Mouse (Mus musculus) neural tube, embryonic 14.5 days (tissue): ENCODE data around the gene Maml3. TPM values are rescaled to one million over a fixed set of nuclear protein-coding genes. Genes with fewer than 3 reads are reported as not detected.

ENCODE experiments used
- ATAC-seq: fragments of 200-750 bp; cut with Nextera tagmentation; 2 replicates; pipeline ENCODE4 v1.8.0; 2017; ENCODE audit warnings: low read depth, mild to moderate bottlenecking, moderate TSS enrichment, moderate library complexity
- H3K27ac ChIP-seq: fragments of 300-500 bp; sonication (generic); 2 replicates; pipeline ENCODE4 v1.5.1; 2014; ENCODE audit warnings: low read depth, mild to moderate bottlenecking, control low read depth, low read length, moderate library complexity, mixed read lengths
- H3K27me3 ChIP-seq: fragments of 300-500 bp; sonication (generic); 2 replicates; pipeline ENCODE4 v1.6.1; 2014; ENCODE audit warnings: low read length; ENCODE audit not compliant: control insufficient read depth, insufficient read depth
- H3K36me3 ChIP-seq: fragments of 300-500 bp; sonication (generic); 2 replicates; pipeline ENCODE4 v1.6.1; 2014; ENCODE audit warnings: low read length, mixed read lengths; ENCODE audit not compliant: control insufficient read depth, insufficient read depth
- H3K4me1 ChIP-seq: fragments of 300-500 bp; sonication (generic); 2 replicates; pipeline ENCODE4 v1.6.1; 2014; ENCODE audit warnings: low read length; ENCODE audit not compliant: control insufficient read depth, insufficient read depth
- H3K4me2 ChIP-seq: fragments of 300-500 bp; sonication (generic); 2 replicates; pipeline ENCODE4 v1.6.1; 2014; ENCODE audit warnings: mild to moderate bottlenecking, low read depth, low read length, control low read depth
- H3K4me3 ChIP-seq: fragments of 300-500 bp; sonication (generic); 2 replicates; pipeline ENCODE4 v1.5.1; 2014; ENCODE audit warnings: low read depth, low read length, control low read depth, mixed read lengths
- H3K9ac ChIP-seq: fragments of 300-500 bp; sonication (generic); replicated peaks from 2 replicates; pipeline ENCODE4 v1.6.1; 2014; ENCODE audit warnings: low read depth, mild to moderate bottlenecking, control low read depth, low read length, mixed read lengths
- H3K9me3 ChIP-seq: fragments of 300-500 bp; sonication (generic); 2 replicates; pipeline ENCODE4 v1.6.1; 2016; ENCODE audit warnings: low read length; ENCODE audit not compliant: control insufficient read depth
- WGBS: fragments of 180-500 bp; shearing (Covaris S2); extraction: QIAGEN DNeasy Blood & Tissue Kit; methylation state at CpG from one replicate; pipeline ENCODE4 v1.1.7; 2014; 5-methylcytosine and 5-hydroxymethylcytosine counted together
- polyA plus RNA-seq: library from polyadenylated mRNA; unstranded; fragments of >200 nt; fragmentation: Nextera tagmentation; extraction: Ambion mirVana; gene quantifications from 2 replicates; pipeline ENCODE4 v1.2.1, GENCODE M21; 2014

Maml3 gene
- polyA plus RNA-seq, 1 experiment from 2014 or later = 8.2 TPM

DNA sequence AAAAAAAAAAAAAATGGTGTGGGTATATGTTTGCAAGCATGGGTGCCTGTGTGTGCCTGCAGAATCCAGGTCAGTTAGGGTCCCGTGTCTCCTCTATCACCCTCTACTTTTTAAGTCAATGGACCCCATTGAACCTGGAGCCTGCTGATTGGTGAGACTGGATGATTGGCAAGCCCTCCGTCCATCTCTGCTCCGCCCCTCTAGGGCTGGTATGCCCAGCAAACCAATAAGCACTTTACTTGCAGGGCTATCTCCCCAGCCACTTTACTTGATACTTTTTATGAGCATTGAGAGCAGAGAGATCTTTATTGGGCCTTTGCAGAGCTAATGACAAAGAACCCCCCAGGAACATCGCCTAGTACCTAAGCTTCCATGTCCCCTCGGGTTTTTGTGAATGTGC, 390.4 kb downstream of the Maml3 start:
- Histone ChIP-seq H3K27ac (no peak overlapping the region), H3K4me2 (no peak overlapping the region), H3K4me3 (no peak overlapping the region), H3K4me1 (0 out of 2 replicates have a peak, but pooled peaks cover 3% of the 10 kb centered on the region), H3K36me3 (no peaks in the 10 kb centered on the region), H3K27me3 (no peaks in the 10 kb centered on the region), H3K9ac (no peak overlapping the region), H3K9me3 (no peaks in the 10 kb centered on the region)
- WGBS = 66% methylated on average over 5 of the region's 5 CpGs
- no peak for ATAC-seq

DNA sequence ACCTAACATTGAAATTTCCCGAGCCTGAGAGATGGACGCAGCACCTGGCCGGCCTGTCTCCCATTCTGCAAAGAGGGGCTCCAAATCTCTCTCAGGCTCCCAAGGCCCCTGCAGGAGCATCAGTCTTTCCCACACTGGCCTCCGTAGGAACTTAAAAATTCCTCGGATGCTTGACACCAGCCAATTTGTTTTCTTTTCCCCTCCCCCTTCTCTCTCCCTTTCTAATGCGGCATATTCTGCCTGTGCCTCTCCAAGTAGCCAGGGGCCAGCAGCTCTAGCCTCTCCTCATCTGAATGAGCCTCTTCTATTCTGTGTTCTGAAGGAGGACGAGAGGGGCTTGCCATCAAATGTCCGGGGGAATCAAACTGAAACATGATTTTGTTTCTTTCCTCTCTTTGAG, 391.6 kb downstream of the Maml3 start:
- Histone ChIP-seq H3K4me1 (peaks cover 7% of the 10 kb centered on the region; the same call in 1 of the 2 replicates), H3K27ac (no peak overlapping the region), H3K4me3 (no peak overlapping the region), H3K4me2 (no peak overlapping the region), H3K36me3 (no peaks in the 10 kb centered on the region), H3K9ac (no peak overlapping the region), H3K27me3 (no peaks in the 10 kb centered on the region), H3K9me3 (no peaks in the 10 kb centered on the region)
- no peak for ATAC-seq
- 17% methylated on average over 8 of the region's 8 CpGs for WGBS

DNA sequence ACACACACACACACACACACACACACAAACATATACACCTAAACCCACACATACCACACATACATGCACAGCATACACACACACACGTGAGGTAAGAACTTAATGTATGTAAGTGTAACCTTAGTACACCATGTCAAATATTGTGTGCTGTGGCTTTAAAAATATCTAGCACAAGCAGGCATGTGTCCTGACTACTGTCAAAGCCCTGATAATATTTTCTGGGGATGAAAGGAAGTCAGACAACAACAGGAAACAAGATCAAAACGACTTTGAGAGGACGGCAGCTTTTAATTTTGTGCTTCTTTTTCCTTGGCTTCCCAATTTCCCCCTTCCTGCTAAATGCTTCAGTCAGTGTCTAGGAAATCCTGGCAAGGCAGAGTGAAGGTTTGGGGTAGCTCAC, 392.5 kb downstream of the Maml3 start:
- Histone ChIP-seq H3K27me3 (no peaks in the 10 kb centered on the region), H3K9me3 (no peaks in the 10 kb centered on the region), H3K4me2 (no peak overlapping the region), H3K36me3 (no peaks in the 10 kb centered on the region), H3K4me1 (peaks cover 7% of the 10 kb centered on the region; the same call in 1 of the 2 replicates), H3K9ac (no peak overlapping the region), H3K27ac (no peak overlapping the region), H3K4me3 (no peak overlapping the region)
- no peak for ATAC-seq
- WGBS = 53% methylated on average over 3 of the region's 3 CpGs

GRCm38 (mm10) chr3:51708746-51709411, 396.0 kb downstream of the Maml3 start:
- Histone ChIP-seq H3K4me2 (no peak overlapping the region), H3K27me3 (no peaks in the 10 kb centered on the region), H3K27ac (peak overlapping the region; percentile 39; the same call in 1 of the 2 replicates), H3K36me3 (no peaks in the 10 kb centered on the region), H3K4me3 (no peak overlapping the region), H3K9me3 (no peaks in the 10 kb centered on the region), H3K9ac (no peak overlapping the region), H3K4me1 (peaks cover 7% of the 10 kb centered on the region; the same call in 1 of the 2 replicates)
- 63% methylated on average over 21 of the region's 21 CpGs for WGBS
- ATAC-seq = peak; percentile 64; the same call in 1 of the 2 replicates

- H3K36me3 ChIP-seq = no peaks in the 10 kb centered on the region
- H3K9ac ChIP-seq = no peak overlapping the region
- 64% methylated on average over 1 of the region's 1 CpGs for WGBS
- ATAC-seq = no peak
- H3K9me3 ChIP-seq = no peaks in the 10 kb centered on the region
- no peaks in the 10 kb centered on the region for H3K27me3 ChIP-seq
- H3K4me2 ChIP-seq = no peak overlapping the region
- H3K4me3 ChIP-seq = no peak overlapping the region
- peak overlapping the region; percentile 39; the same call in 1 of the 2 replicates for H3K27ac ChIP-seq
- H3K4me1 ChIP-seq = peaks cover 7% of the 10 kb centered on the region; the same call in 1 of the 2 replicates
These were observed 396.5 kb downstream of the Maml3 start for GRCm38 (mm10) chr3:51708375-51708745.

GRCm38 (mm10) chr3:51705220-51705619, 399.7 kb downstream of the Maml3 start:
- Histone ChIP-seq H3K27me3 (no peaks in the 10 kb centered on the region), H3K4me2 (no peak overlapping the region)
- 87% methylated on average over 7 of the region's 7 CpGs for WGBS

DNA sequence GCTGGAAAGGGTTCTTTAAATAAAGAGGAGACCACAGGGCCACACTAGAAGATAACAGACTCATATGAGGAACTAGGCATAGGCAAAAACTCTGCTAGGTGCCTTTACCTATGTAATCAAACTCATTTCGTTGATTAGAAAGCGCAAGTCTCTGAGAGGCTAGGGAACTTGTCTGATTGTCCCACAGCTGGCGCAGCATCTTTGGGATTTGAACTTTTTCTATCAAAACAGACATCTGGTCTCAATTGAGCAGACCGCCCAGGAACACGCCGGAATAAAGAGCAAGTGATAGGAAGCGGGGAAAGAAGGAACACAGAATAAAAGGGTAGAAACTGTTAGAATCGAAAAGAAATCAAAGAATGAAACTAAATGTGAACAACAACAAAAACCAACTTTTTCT, 401.4 kb downstream of the Maml3 start:
- no peaks in the 10 kb centered on the region for H3K27me3 ChIP-seq
- no peaks in the 10 kb centered on the region for H3K36me3 ChIP-seq
- H3K27ac ChIP-seq = no peak overlapping the region
- no peaks in the 10 kb centered on the region for H3K9me3 ChIP-seq
- no peak overlapping the region for H3K4me3 ChIP-seq
- 87% methylated on average over 8 of the region's 8 CpGs for WGBS
- peaks cover 27% of the 10 kb centered on the region for H3K4me1 ChIP-seq
- H3K4me2 ChIP-seq = no peak overlapping the region
- ATAC-seq = no peak
- no peak overlapping the region for H3K9ac ChIP-seq

More at GRCm38 (mm10) chr3:51705220-51705619, 399.7 kb downstream of the Maml3 start:
- H3K36me3 ChIP-seq = no peaks in the 10 kb centered on the region
- H3K4me1 ChIP-seq = peaks cover 26% of the 10 kb centered on the region
- no peak overlapping the region for H3K9ac ChIP-seq
- no peak overlapping the region for H3K4me3 ChIP-seq
- H3K9me3 ChIP-seq = no peaks in the 10 kb centered on the region
- no peak for ATAC-seq
- H3K27ac ChIP-seq = no peak overlapping the region

DNA sequence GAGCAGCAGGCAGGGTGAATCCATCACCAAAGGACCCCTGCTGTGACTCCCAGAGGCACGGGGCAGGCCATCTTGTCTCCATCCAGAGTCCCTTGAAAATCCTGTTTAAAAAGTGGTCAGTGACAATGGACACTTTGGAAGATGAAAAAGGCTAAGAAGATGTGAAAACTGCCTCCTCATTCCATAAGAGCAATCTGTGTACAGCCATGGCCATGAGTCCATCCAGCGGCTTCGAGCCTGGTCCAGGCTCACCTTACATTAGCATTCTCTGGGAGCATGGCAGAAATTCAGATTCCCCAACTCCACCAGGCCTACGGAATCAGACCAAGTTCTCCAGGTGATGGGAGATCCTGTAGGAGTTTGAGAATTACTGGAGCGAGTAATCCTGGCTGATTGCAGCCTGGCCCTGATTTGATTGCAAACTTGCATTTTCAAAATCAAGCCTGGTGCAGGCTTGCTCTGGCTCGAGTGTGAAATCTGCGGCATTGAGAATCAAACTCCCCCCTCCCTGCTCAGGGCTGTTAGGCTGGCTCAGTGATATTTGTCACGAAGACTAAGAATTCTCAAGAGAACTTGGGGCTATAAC, 402.1 kb downstream of the Maml3 start:
- no peaks in the 10 kb centered on the region for H3K27me3 ChIP-seq
- H3K4me3 ChIP-seq = no peak overlapping the region
- no peak for ATAC-seq
- H3K36me3 ChIP-seq = no peaks in the 10 kb centered on the region
- 56% methylated on average over 8 of the region's 8 CpGs for WGBS
- H3K4me1 ChIP-seq = peaks cover 27% of the 10 kb centered on the region
- peak overlapping the region; percentile 85 for H3K27ac ChIP-seq
- H3K9ac ChIP-seq = no peak overlapping the region
- no peak overlapping the region for H3K4me2 ChIP-seq
- no peaks in the 10 kb centered on the region for H3K9me3 ChIP-seq

DNA sequence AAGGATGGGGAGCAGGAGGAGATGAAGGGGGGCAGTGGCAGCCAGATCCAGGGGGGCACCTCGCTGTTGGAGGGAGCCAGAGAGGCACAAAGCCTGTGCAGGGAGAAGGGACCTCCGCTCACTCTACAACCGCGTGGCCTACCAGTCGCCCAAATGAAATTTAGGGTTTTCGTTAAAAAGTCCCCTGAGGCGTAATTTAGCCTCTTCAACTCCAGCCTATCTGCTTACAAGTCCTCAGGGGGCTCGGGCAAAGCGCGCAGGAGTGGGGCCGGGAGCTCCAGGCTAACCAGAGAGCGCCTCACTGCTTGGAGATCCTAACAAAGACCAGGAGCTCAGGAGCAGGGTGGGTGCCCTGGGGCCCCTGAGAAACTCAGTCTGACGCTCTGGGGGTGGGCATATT, 402.9 kb downstream of the Maml3 start:
- Histone ChIP-seq H3K9ac (peak overlapping the region; percentile 50), H3K36me3 (no peaks in the 10 kb centered on the region), H3K4me3 (peak overlapping the region; percentile 26), H3K27me3 (no peaks in the 10 kb centered on the region), H3K4me1 (peaks cover 27% of the 10 kb centered on the region), H3K27ac (peak overlapping the region; percentile 85), H3K9me3 (no peaks in the 10 kb centered on the region), H3K4me2 (peak overlapping the region; percentile 47)
- WGBS = 5% methylated on average over 13 of the region's 13 CpGs
- peak; percentile 82 for ATAC-seq
